Mouse (Mus musculus) midbrain, postnatal 0 days (tissue): ENCODE measurements around the gene Leng1. TPM values are rescaled to one million over a fixed set of nuclear protein-coding genes. Genes with fewer than 3 reads are reported as not detected.
"Not testable (repeated sequence)": the region's sequence is repeated elsewhere in the genome, so short reads cannot be mapped to it uniquely, and the experiment has no call there.

Experiments used
- ATAC-seq: fragments of 200-750 bp; cut with Nextera tagmentation; 2 replicates; pipeline ENCODE4 v1.8.0; 2017; ENCODE audit warnings: moderate number of reproducible peaks, mild to moderate bottlenecking, moderate TSS enrichment, moderate library complexity; ENCODE audit not compliant: low FRiP score
- DNase-seq: peaks from one replicate; pipeline ENCODE4 v3.0.0-alpha.2; 2015; ENCODE audit warnings: low spot score
- H3K27ac ChIP-seq: fragments of 300-500 bp; sonication (generic); 2 replicates; pipeline ENCODE4 v1.5.1; 2014; ENCODE audit warnings: low read depth, mild to moderate bottlenecking, low read length, mixed read lengths
- H3K27me3 ChIP-seq: fragments of 300-500 bp; sonication (generic); 2 replicates; pipeline ENCODE4 v1.6.1; 2014; ENCODE audit warnings: low read length, control low read depth, mixed read lengths; ENCODE audit not compliant: insufficient read depth
- H3K36me3 ChIP-seq: fragments of 300-500 bp; sonication (generic); 2 replicates; pipeline ENCODE4 v1.6.1; 2014; ENCODE audit warnings: low read length, control low read depth, mixed read lengths; ENCODE audit not compliant: insufficient read depth
- H3K4me1 ChIP-seq: fragments of 300-500 bp; sonication (generic); 2 replicates; pipeline ENCODE4 v1.6.1; 2014; ENCODE audit warnings: mild to moderate bottlenecking, control low read depth, antibody characterized with exemption, low read length, mixed read lengths; ENCODE audit not compliant: insufficient read depth
- H3K4me2 ChIP-seq: fragments of 300-500 bp; sonication (generic); 2 replicates; pipeline ENCODE4 v1.6.1; 2014; ENCODE audit warnings: low read depth, mild to moderate bottlenecking, low read length, mixed read lengths; ENCODE audit not compliant: poor library complexity, severe bottlenecking
- H3K4me3 ChIP-seq: fragments of 300-500 bp; sonication (generic); 2 replicates; pipeline ENCODE4 v1.5.1; 2014; ENCODE audit warnings: low read depth, mild to moderate bottlenecking, low read length, moderate library complexity
- H3K9ac ChIP-seq: fragments of 300-500 bp; sonication (generic); replicated peaks from 2 replicates; pipeline ENCODE4 v1.6.1; 2014; ENCODE audit warnings: mild to moderate bottlenecking, low read length, moderate library complexity, mixed read lengths; ENCODE audit not compliant: poor library complexity, severe bottlenecking
- H3K9me3 ChIP-seq: fragments of 300-500 bp; sonication (generic); 2 replicates; pipeline ENCODE4 v1.6.1; 2016; ENCODE audit warnings: low read length, control low read depth
- CTCF ChIP-seq: IDR thresholded peaks from 2 replicates; pipeline ENCODE4 v1.5.1; 2016; ENCODE audit warnings: antibody characterized with exemption, mild to moderate bottlenecking
- WGBS: fragments of 180-500 bp; shearing (Covaris S2); extraction: QIAGEN DNeasy Blood & Tissue Kit; methylation state at CpG from one replicate; pipeline ENCODE4 v1.1.7; 2014; 5-methylcytosine and 5-hydroxymethylcytosine counted together
- polyA plus RNA-seq: library from polyadenylated mRNA; unstranded; fragments of >200 nt; fragmentation: Nextera tagmentation; extraction: Ambion mirVana; gene quantifications from 2 replicates; pipeline ENCODE4 v1.2.1, GENCODE M21; 2015
- total RNA-seq: library from RNA; depleted of rRNA; stranded (reverse); fragments of >200 nt; gene quantifications from 2 replicates; pipeline ENCODE4 v1.2.3, GENCODE M21; 2014; rRNA removed

The Leng1 gene
- total RNA-seq (5.2 and 7.2 TPM in 2 replicates), polyA plus RNA-seq (11.2 and 12.1 TPM in 2 replicates)

DNA sequence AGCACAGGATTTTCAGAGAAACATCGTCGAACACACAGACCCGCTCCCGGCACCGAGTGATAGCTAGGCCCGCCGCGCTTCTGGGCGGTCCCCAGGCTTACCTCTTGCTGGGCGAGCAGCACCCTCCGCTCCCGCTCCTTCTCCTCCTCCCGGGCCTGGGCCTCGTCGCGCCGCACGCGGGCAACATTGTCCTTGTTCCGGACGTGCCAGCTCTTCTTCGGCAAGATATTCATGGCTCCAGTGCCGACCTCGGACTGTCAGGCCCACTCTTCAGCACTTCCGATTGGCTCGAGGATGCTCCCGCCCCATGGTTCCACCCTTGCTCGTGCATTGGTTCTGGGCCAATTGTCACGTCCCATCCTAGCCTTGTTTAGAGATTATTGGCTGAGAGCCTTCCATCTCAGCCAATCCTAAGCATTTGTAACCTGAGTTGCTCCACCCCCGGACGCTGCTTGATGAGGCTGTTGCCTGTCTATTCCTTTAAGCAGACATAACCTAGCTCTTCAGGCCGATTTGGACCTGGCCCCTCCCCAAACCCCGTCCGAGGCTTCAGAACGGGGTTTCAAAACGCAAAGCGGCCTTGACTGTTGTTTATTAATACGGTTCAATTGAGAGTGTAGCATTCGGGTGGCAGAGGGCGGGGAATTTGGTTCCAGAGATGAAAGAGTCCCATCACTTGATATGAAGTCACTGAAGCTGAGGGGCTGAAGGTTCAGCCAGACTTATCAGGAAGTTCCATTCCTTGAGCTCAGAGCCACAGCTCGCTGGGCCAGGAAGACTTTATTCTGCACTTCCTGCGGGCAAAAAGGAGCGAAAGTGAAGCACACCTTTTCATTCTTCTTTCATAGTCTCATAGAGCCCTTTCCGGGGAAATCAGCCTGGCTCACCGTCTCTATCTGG is at the start of gene Leng1:
Gene Leng1, minus strand, starts transcription at position 626 of the 900 bp plus-strand sequence.
- no peak for TF ChIP-seq CTCF
- 4% methylated on average over 45 of the region's 45 CpGs for WGBS
- peaks cover 5% of the 10 kb centered on the region; the same call in 1 of the 2 replicates for H3K4me1 ChIP-seq
- ATAC-seq (peak; percentile 98), DNase-seq (peak; percentile 99)
- H3K9me3 ChIP-seq = no peaks in the 10 kb centered on the region
- H3K27ac ChIP-seq = peak within 1 kb of the TSS; percentile 72
- H3K36me3 ChIP-seq = peaks cover 16% of the 10 kb centered on the region
- peak within 1 kb of the TSS; percentile 70 for H3K9ac ChIP-seq
- H3K4me2 ChIP-seq = peak within 1 kb of the TSS; percentile 82
- H3K4me3 ChIP-seq = peak within 1 kb of the TSS; percentile 64
- H3K27me3 ChIP-seq = no peaks in the 10 kb centered on the region

DNA sequence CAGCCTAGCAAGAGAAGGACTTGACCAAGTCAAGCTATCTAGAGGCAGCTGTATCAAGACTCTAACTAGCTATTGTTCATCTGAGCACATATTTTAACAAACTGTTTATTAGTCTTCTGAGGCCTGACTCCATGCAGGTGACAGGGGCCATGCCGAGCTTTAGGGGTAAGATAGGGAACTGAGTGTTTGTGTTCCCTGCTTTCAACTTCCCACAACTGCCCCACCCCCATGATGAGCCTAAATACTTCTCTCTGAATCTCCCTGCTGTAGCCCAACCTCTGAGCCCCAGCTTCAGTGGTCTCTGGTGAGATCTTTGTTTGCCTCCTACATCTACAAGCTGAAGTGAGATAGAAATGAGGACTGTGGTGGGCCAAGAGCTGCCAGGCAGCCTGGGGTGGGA is 49.6 kb upstream of the Leng1 start:
- TF ChIP-seq CTCF = no peak
- Histone ChIP-seq H3K27ac (no peak overlapping the region), H3K4me2 (no peak overlapping the region), H3K4me3 (no peak overlapping the region), H3K9ac (no peak overlapping the region), H3K4me1 (no peaks in the 10 kb centered on the region), H3K9me3 (no peaks in the 10 kb centered on the region), H3K36me3 (no peaks in the 10 kb centered on the region), H3K27me3 (no peaks in the 10 kb centered on the region)
- ATAC-seq (no peak), DNase-seq (no peak)
- WGBS = 67% methylated on average over 1 of the region's 1 CpGs

DNA sequence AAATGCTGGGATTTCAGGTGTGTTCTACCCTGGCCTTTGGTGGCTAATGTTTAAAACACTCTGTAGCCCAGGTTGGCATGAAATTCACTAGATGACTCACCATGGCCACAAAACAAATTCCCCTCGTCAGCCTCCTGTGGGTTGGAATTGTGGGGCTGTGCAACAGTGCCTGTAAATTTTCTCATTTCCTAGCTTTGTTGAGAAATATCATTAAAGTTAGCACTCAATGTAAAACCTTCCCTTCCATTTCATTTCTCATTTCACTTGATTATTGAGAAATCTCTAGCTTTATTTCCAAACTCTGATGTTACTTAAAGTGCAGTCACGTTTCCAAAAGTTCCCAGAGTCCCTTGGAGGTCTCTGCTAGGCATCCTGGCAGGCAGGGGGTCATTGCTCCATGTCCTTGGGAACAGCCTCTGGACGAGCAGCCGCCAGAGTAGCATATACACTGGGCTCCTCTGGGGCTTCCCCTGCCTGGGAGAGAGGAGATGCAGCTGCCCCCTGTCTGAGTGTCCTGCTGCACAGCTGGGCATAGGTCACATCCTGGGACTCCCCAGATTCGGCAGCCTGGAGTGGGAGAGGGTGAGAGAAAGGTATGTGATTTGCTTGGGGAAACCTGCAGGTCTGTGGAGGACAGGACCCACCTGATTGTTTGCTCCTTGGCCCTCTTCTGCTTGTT is 46.8 kb upstream of the Leng1 start:
- Histone ChIP-seq H3K4me1 (no peaks in the 10 kb centered on the region), H3K36me3 (no peaks in the 10 kb centered on the region), H3K9ac (no peak overlapping the region), H3K4me2 (no peak overlapping the region), H3K27ac (no peak overlapping the region), H3K9me3 (no peaks in the 10 kb centered on the region), H3K4me3 (no peak overlapping the region), H3K27me3 (no peaks in the 10 kb centered on the region)
- no peak for TF ChIP-seq CTCF
- no peak for DNase-seq
- 40% methylated on average over 5 of the region's 5 CpGs for WGBS
- no peak for ATAC-seq

DNA sequence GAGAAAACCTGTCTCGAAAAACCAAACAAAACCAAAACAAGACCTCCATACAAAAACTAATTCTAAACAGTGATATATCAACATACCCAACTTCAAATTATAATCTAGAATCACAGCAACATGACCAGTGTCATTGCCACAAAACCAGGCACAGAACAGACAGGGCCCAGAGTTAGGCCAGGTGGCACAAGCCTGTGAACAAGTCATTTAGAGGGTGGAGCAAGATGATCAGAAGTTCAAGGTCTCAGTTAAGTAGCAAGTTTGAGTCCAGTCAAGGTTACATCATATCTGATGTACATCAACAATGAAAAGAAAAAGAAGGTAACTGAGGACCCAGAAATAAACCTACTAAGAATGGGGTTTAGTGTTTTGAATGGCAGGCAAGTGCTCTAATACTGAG is 43.4 kb upstream of the Leng1 start:
- 77% methylated on average over 1 of the region's 1 CpGs for WGBS
- TF ChIP-seq CTCF = no peak
- no peaks in the 10 kb centered on the region for H3K9me3 ChIP-seq
- peaks cover 4% of the 10 kb centered on the region; the same call in 1 of the 2 replicates for H3K36me3 ChIP-seq
- H3K27ac ChIP-seq = no peak overlapping the region
- no peak for ATAC-seq
- DNase-seq = no peak
- H3K4me2 ChIP-seq = no peak overlapping the region
- no peaks in the 10 kb centered on the region for H3K27me3 ChIP-seq
- H3K4me1 ChIP-seq = peaks cover 7% of the 10 kb centered on the region; the same call in 1 of the 2 replicates
- H3K9ac ChIP-seq = no peak overlapping the region
- no peak overlapping the region for H3K4me3 ChIP-seq

DNA sequence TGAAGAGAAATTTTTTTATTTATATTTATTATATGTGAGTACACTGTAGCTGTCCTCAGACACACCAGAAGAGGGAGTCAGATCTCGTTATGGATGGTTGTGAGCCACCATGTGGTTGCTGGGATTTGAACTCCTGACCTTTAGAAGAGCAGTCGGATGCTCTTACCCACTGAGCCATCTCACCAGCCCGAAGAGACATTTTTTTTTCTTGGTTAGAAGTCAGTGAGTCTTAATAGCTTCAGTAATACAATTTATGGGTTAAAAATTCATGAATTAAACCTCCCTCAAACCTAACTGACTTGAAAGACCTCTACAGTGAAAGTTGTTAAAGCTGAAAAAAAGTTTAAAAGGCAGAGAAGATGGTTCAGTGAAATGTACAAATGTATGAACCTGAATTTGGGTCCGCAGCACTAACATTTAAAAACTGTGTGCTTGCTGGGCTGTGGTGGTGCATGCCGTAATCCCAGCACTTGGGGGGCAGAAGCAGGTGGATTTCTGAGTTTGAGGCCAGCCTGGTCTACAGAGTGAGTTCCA is 42.9 kb upstream of the Leng1 start:
- H3K27ac ChIP-seq, H3K4me2 ChIP-seq, H3K4me1 ChIP-seq, ATAC-seq, H3K9ac ChIP-seq, H3K27me3 ChIP-seq, H3K4me3 ChIP-seq, H3K9me3 ChIP-seq, DNase-seq, H3K36me3 ChIP-seq: not testable (repeated sequence)
- 39% methylated on average over 5 of the region's 5 CpGs for WGBS
